Mouse (Mus musculus): ENCODE data around the gene Rundc3a.

DNA sequence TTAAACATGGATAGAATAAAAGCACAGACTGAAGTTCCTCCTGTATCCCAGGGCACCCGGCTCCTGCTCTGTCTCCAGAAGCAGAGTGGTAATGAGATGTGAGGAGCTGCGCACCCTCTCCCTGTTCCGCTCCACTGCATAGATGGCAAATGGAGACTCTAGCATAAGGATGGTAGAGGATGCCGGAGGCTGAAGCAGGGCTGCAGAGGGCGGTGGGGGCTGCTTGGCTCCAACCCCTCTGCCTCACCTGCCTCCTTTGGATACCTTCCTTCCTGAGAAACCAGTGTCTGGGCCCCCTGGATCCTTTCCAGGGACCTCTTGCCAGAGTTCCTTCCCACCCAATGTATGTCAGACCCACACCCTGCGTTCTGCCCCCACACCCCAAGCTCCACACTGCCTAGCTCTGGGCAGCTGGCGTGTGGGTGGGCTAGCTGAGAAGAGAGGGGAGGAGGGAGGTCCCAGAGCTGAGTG is 3.5 kb downstream of the Rundc3a start:
- TF ChIP-seq CTCF (IDR thresholded peaks at IDR 0.05; ENCODE audit: control insufficient read depth, insufficient read depth, low read length) (no peak), POLR2A (IDR thresholded peaks at IDR 0.05; ENCODE audit: borderline replicate concordance, control insufficient read depth, low read depth, low read length) (no peak)
